Comparison of ENCODE assay signal across 9 mouse cellular contexts in the genomic region with DNA sequence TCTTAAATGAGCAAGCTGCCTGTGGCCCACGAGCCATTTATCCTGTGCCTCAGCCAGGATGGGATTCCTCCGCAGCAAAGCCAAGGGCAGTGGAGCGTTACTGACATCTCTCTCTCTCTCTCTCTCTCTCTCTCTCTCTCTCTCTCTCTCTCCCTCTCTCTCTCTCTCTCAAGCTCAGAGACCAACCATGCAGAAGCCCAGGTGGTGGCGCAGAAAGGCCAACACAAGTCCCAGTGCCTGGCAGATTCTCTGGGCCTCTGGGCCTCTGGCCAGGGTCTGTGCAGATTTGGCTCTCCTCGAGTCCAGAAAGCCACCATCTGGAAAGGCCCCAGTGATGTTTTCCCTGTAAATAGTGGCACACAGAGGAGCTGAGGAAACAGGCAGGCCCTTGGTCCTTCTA.
A peak's percentile ranks its signal among the peaks of the same experiment; 100 is the strongest.
DNase-seq lines count a peak whose midpoint lies in the region; ATAC-seq and TF ChIP-seq lines count a peak whose summit lies in the region.
"Had no signal": no experiment of that assay in that cellular context is flagged by ENCODE, and none has a peak within 500 bp of the region (broad histone marks: within the 10 kb centered on the region; RNA-seq: fewer than 3 reads in every experiment).

No protein-coding gene starts in this region.

- peak; percentile 25 to 46 for DNase-seq in left cerebral cortex, adult 18-20 months (ENCODE audit: low spot score in 2 of 2)
- no peak for DNase-seq in left cerebral cortex, adult 11 months (ENCODE audit: low spot score)
- DNase-seq in heart, postnatal 0 days (ENCODE audit: low spot score), result peak; percentile 67
- DNase-seq in kidney, postnatal 25 days, result peak; percentile 31 to 66

- no peaks in the 10 kb centered on the region for H3K27me3 ChIP-seq in embryonic facial prominence, embryonic 12.5 days
- H3K27me3 ChIP-seq in heart, postnatal 0 days (ENCODE audit: control insufficient read depth, insufficient read depth, low read length), result no peaks in the 10 kb centered on the region
- peaks cover 5% of the 10 kb centered on the region; the same call in 1 of the 2 replicates for H3K27me3 ChIP-seq in midbrain, embryonic 13.5 days

- TF ChIP-seq EP300 in heart, postnatal 0 days (IDR thresholded peaks at IDR 0.05; ENCODE audit: low read depth), result peak; percentile 77

- no peaks in the 10 kb centered on the region for H3K36me3 ChIP-seq in embryonic facial prominence, embryonic 12.5 days
- H3K36me3 ChIP-seq in heart, postnatal 0 days (replicated peaks; ENCODE audit: control insufficient read depth, insufficient read depth, low read length), result no peaks in the 10 kb centered on the region
- no peaks in the 10 kb centered on the region for H3K36me3 ChIP-seq in midbrain, embryonic 13.5 days

- WGBS in embryonic facial prominence, embryonic 12.5 days, result 37% methylated on average over 5 of the region's 5 CpGs
- WGBS in heart, postnatal 0 days, result 10% methylated on average over 5 of the region's 5 CpGs
- WGBS in midbrain, embryonic 13.5 days, result 24% methylated on average over 5 of the region's 5 CpGs

- TF ChIP-seq CTCF in heart, postnatal 0 days (IDR thresholded peaks at IDR 0.05; ENCODE audit: low read depth), result peak; percentile 38

- no peaks in the 10 kb centered on the region for H3K9me3 ChIP-seq in embryonic facial prominence, embryonic 12.5 days
- H3K9me3 ChIP-seq in heart, postnatal 0 days (replicated peaks; ENCODE audit: control insufficient read depth, low read length), result no peaks in the 10 kb centered on the region
- H3K9me3 ChIP-seq in midbrain, embryonic 13.5 days, result no peaks in the 10 kb centered on the region

- H3K9ac ChIP-seq in embryonic facial prominence, embryonic 12.5 days, result no peak overlapping the region
- no peak overlapping the region for H3K9ac ChIP-seq in heart, postnatal 0 days (replicated peaks; ENCODE audit: low read depth, low read length)
- H3K9ac ChIP-seq in midbrain, embryonic 13.5 days (replicated peaks), result no peak overlapping the region

- H3K4me1 ChIP-seq in embryonic facial prominence, embryonic 12.5 days, result peaks cover 17% of the 10 kb centered on the region
- H3K4me1 ChIP-seq in heart, postnatal 0 days (ENCODE audit: control insufficient read depth, insufficient read depth), result peaks cover 13% of the 10 kb centered on the region
- H3K4me1 ChIP-seq in midbrain, embryonic 13.5 days (replicated peaks), result peaks cover 27% of the 10 kb centered on the region

- H3K27ac ChIP-seq in embryonic facial prominence, embryonic 12.5 days, result no peak overlapping the region
- H3K27ac ChIP-seq in heart, postnatal 0 days (ENCODE audit: low read depth), result peak overlapping the region; percentile 57
- H3K27ac ChIP-seq in midbrain, embryonic 13.5 days, result no peak overlapping the region
- H3K27ac ChIP-seq: macrophage had no signal

- no peak overlapping the region for H3K4me3 ChIP-seq in embryonic facial prominence, embryonic 12.5 days
- no peak overlapping the region for H3K4me3 ChIP-seq in heart, postnatal 0 days (ENCODE audit: low read depth, low read length)
- no peak overlapping the region for H3K4me3 ChIP-seq in midbrain, embryonic 13.5 days (replicated peaks)

- H3K4me2 ChIP-seq in embryonic facial prominence, embryonic 12.5 days (replicated peaks), result no peak overlapping the region
- H3K4me2 ChIP-seq in heart, postnatal 0 days (ENCODE audit: low read depth, low read length), result no peak overlapping the region
- no peak overlapping the region for H3K4me2 ChIP-seq in midbrain, embryonic 13.5 days (replicated peaks)

- ATAC-seq in embryonic facial prominence, embryonic 12.5 days (ENCODE audit: insufficient number of reproducible peaks, insufficient read depth, low FRiP score, low TSS enrichment), result 0 out of 2 replicates have a peak, but pooled peaks have one; percentile 37
- ATAC-seq in heart, postnatal 0 days (ENCODE audit: insufficient read depth, low read depth), result peak; percentile 91
- peak; percentile 24; the same call in 1 of the 2 replicates for ATAC-seq in midbrain, embryonic 13.5 days
- ATAC-seq in erythroblast, adult 5-6 weeks (replicated peaks; ENCODE audit: low FRiP score, poor library complexity, severe bottlenecking), result no peak
- ATAC-seq in erythroid progenitor cell, adult 5-6 weeks (replicated peaks; ENCODE audit: low FRiP score, poor library complexity, severe bottlenecking), result no peak

Comparison
In these comparisons a context has a peak if more than half of its experiments do, and no peak if none do; other contexts are left out.
1. ATAC-seq: peak in embryonic facial prominence, embryonic 12.5 days (single experiment), heart, postnatal 0 days (single experiment) and midbrain, embryonic 13.5 days (single experiment); none in erythroblast, adult 5-6 weeks (single experiment) and erythroid progenitor cell, adult 5-6 weeks (single experiment).